Mouse (Mus musculus): ENCODE data around the gene Map3k3. TPM values are rescaled to one million over a fixed set of nuclear protein-coding genes. Genes with fewer than 3 reads are reported as not detected.

Map3k3 gene
- polyA plus RNA-seq, 1 experiment from 2014 or later, result 27.3 TPM

DNA sequence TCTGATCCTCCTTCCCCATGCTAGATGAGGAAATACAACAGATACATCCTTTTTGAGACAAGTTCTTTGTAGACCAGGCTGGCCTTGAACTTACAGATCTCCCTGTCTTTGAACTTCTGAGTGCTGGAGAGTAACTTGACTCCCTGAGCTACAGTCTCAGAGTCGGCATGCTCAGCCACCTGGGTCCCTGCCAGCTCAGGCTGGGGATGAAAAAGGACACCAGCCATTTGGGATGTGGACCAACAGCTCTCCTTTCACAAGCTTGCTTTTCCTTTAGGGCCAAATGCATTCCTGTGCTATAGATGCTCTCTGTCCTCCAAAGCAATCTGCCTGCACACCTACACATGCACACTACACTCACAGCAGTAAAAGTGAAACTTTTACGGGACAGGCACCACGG, 90.7 kb downstream of the Map3k3 start:
- Histone ChIP-seq H3K27ac (no peak overlapping the region), H3K27me3 (no peaks in the 10 kb centered on the region), H3K9ac (replicated peaks) (no peak overlapping the region), H3K4me1 (replicated peaks) (0 out of 2 replicates have a peak, but pooled peaks cover 6% of the 10 kb centered on the region), H3K36me3 (peaks cover 26% of the 10 kb centered on the region), H3K4me3 (replicated peaks) (no peak overlapping the region), H3K9me3 (no peaks in the 10 kb centered on the region), H3K4me2 (no peak overlapping the region)
- WGBS, result 46% methylated on average over 3 of the region's 3 CpGs
- no peak for ATAC-seq (ENCODE audit: insufficient number of reproducible peaks, insufficient read depth, low FRiP score, low TSS enrichment, low read depth)

DNA sequence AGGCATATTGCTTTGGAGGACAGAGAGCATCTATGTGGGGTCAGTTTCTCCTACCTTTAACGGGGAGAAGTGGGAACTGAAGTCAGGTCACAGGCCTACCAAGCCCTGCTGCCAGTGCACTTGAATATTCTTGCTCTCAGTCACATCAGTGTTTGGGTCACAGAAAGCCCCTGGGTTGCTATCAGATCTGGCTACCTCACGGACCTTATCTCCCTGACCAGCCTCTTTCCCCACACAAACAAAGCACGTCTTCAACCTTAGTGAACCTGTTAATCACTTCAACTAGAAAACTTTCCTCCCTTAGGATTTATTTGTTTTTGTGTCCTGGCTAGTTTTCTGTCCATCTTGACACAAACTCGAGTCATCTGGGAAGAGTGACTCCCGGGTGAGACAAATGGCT, 92.0 kb downstream of the Map3k3 start:
- H3K27ac ChIP-seq, result no peak overlapping the region
- WGBS, result 78% methylated on average over 5 of the region's 5 CpGs
- ATAC-seq (ENCODE audit: insufficient number of reproducible peaks, insufficient read depth, low FRiP score, low TSS enrichment, low read depth), result no peak
- H3K4me3 ChIP-seq (replicated peaks), result no peak overlapping the region
- no peaks in the 10 kb centered on the region for H3K27me3 ChIP-seq
- no peaks in the 10 kb centered on the region for H3K9me3 ChIP-seq
- H3K4me1 ChIP-seq (replicated peaks), result 0 out of 2 replicates have a peak, but pooled peaks cover 6% of the 10 kb centered on the region
- H3K4me2 ChIP-seq, result no peak overlapping the region
- peaks cover 22% of the 10 kb centered on the region for H3K36me3 ChIP-seq
- H3K9ac ChIP-seq (replicated peaks), result no peak overlapping the region

GRCm38 (mm10) chr11:106178036-106178782, 93.8 kb downstream of the Map3k3 start:
- Histone ChIP-seq H3K36me3 (peaks cover 19% of the 10 kb centered on the region), H3K27ac (no peak overlapping the region), H3K4me3 (replicated peaks) (no peak overlapping the region), H3K9ac (replicated peaks) (no peak overlapping the region), H3K4me1 (replicated peaks) (0 out of 2 replicates have a peak, but pooled peaks cover 6% of the 10 kb centered on the region), H3K9me3 (no peaks in the 10 kb centered on the region), H3K4me2 (no peak overlapping the region), H3K27me3 (no peaks in the 10 kb centered on the region)
- 77% methylated on average over 5 of the region's 5 CpGs for WGBS
- no peak for ATAC-seq (ENCODE audit: insufficient number of reproducible peaks, insufficient read depth, low FRiP score, low TSS enrichment, low read depth)

DNA sequence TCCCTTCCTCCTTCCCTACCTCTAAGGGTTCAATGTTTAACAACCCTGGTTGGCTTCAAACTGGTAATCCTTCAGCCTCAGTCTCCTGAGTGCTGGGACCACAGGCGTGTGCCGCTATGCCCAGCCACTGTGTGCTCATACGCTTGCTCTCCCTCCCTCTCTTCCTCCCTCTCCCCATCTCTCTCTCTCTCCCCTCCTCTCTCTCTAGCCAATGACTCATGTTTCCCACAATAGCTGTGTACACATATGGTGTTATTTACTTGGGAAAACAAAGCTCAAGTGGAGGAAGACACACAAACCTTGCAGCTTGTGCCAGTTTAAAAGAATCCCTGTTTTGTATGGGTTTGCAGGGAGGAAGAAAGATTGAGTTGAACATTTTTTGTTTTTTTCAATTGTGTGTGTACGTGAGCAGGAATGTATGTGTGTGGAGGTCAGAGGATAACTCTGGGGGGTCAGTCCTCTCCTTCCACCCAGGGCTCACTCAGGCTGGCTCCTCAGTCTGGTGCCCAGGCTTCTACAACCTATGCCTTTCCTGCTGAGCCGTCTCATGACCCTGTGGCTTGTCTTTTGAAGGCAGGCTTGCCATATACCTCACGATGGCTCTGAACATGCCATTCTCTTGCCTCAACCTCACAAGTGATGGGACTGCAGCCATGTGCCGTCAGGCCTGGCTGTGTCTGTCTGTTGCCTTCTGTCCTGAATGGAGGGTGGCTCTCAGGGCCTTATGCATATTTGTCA, 95.5 kb downstream of the Map3k3 start:
- Histone ChIP-seq H3K27me3 (no peaks in the 10 kb centered on the region), H3K4me1 (replicated peaks) (0 out of 2 replicates have a peak, but pooled peaks cover under 1% of the 10 kb centered on the region), H3K36me3 (peaks cover 31% of the 10 kb centered on the region), H3K4me3 (replicated peaks) (no peak overlapping the region), H3K4me2 (no peak overlapping the region), H3K9me3 (no peaks in the 10 kb centered on the region), H3K27ac (no peak overlapping the region), H3K9ac (replicated peaks) (0 out of 2 replicates have a peak overlapping the region, but pooled peaks have one; percentile 27)
- no peak for ATAC-seq (ENCODE audit: insufficient number of reproducible peaks, insufficient read depth, low FRiP score, low TSS enrichment, low read depth)
- WGBS, result 84% methylated on average over 7 of the region's 7 CpGs

DNA sequence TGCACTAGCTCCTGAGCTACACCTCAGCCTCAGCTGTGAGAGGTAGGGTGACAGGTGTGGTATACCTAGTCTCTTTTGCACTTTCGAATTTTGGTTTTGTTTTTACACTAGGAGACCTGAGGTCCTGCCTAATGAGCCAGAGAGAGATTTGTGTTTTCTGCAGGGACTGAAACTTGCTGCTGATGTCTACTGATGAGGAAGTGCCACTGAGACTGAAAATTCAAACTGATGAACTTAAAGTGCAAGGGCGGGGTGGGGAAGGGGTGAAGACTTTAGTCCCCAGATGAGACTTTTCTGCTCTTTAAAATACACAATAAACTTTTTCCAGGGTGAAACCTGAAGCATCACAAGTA, 96.0 kb downstream of the Map3k3 start:
- no peak overlapping the region for H3K4me3 ChIP-seq (replicated peaks)
- 87% methylated on average over 2 of the region's 2 CpGs for WGBS
- H3K4me2 ChIP-seq, result no peak overlapping the region
- H3K27me3 ChIP-seq, result no peaks in the 10 kb centered on the region
- H3K4me1 ChIP-seq (replicated peaks), result no peaks in the 10 kb centered on the region
- H3K36me3 ChIP-seq, result peaks cover 31% of the 10 kb centered on the region
- no peak overlapping the region for H3K9ac ChIP-seq (replicated peaks)
- no peaks in the 10 kb centered on the region for H3K9me3 ChIP-seq
- no peak for ATAC-seq (ENCODE audit: insufficient number of reproducible peaks, insufficient read depth, low FRiP score, low TSS enrichment, low read depth)
- H3K27ac ChIP-seq, result no peak overlapping the region

- H3K4me2 ChIP-seq, result no peak overlapping the region
- H3K36me3 ChIP-seq, result peaks cover 24% of the 10 kb centered on the region
- no peak overlapping the region for H3K27ac ChIP-seq
- no peak overlapping the region for H3K4me3 ChIP-seq (replicated peaks)
- H3K9me3 ChIP-seq, result no peaks in the 10 kb centered on the region
- 84% methylated on average over 4 of the region's 4 CpGs for WGBS
- no peaks in the 10 kb centered on the region for H3K27me3 ChIP-seq
- H3K4me1 ChIP-seq (replicated peaks), result peaks cover 3% of the 10 kb centered on the region
- H3K9ac ChIP-seq (replicated peaks), result no peak overlapping the region
- no peak for ATAC-seq (ENCODE audit: insufficient number of reproducible peaks, insufficient read depth, low FRiP score, low TSS enrichment, low read depth)
These were observed 102.9 kb downstream of the Map3k3 start for GRCm38 (mm10) chr11:106187326-106187725.

DNA sequence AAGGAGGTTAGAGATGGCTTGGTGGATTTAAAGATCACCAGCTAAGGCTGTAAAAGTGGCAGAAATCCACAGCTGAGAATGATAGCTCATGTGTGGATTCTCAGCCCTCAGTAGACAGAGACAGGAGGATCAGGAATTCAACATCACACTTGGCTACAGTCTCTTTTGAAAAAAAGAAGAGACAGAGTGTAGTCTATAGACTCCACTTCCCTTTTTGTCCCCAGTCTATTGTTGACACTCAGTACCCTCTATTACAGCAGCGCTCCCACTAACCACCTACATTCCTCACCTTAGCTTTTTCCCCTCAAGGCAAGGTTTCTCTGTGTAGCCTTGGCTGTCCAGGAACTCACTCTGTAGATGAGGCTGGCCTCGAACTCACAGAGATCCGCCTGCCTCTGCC, 107.3 kb downstream of the Map3k3 start:
- H3K4me2 ChIP-seq, result 0 out of 2 replicates have a peak overlapping the region, but pooled peaks have one; percentile 73
- H3K27ac ChIP-seq, result no peak overlapping the region
- ATAC-seq (ENCODE audit: insufficient number of reproducible peaks, insufficient read depth, low FRiP score, low TSS enrichment, low read depth), result no peak
- 92% methylated on average over 3 of the region's 3 CpGs for WGBS
- no peaks in the 10 kb centered on the region for H3K9me3 ChIP-seq
- no peak overlapping the region for H3K4me3 ChIP-seq (replicated peaks)
- peaks cover 11% of the 10 kb centered on the region for H3K4me1 ChIP-seq (replicated peaks)
- no peak overlapping the region for H3K9ac ChIP-seq (replicated peaks)
- H3K36me3 ChIP-seq, result peaks cover 7% of the 10 kb centered on the region
- no peaks in the 10 kb centered on the region for H3K27me3 ChIP-seq

- H3K9ac ChIP-seq (replicated peaks), result no peak overlapping the region
- WGBS, result 93% methylated on average over 5 of the region's 5 CpGs
These were observed 107.8 kb downstream of the Map3k3 start for GRCm38 (mm10) chr11:106192241-106192640.

DNA sequence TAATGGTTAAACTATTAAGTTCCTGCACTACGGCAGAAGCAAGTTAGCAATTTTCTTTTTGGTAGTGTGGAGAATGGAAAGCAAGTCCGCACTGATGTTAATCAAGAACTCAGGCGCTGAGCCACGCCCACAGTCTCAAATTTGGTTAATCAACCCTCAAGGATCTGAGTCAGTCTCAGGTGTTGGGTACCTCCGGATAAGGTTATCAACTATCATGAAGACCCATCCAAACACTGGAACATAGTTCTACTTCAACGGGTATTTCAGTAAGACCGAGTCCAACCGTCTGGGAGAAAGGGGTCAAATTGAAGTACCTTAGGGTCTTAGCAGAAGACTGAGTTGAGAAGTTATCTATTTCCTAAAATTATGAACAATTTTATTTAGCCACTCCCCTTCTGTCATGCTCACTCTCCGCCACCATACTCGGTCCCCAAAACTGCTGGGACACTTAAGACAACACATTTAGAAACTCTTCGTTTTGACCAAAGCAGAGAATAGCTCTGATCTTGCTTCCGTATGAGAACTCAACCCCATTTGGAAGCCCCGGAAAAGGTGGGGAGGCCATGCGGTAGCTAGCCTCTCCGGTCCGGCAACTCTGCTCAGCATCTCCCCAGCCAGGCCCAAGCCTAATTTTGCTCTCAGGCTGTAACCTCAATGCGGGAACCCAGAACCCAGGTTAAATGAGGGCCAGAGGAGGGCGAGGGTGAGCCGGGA, 108.4 kb downstream of the Map3k3 start:
- Histone ChIP-seq H3K9ac (replicated peaks) (peak overlapping the region; percentile 76), H3K27me3 (no peaks in the 10 kb centered on the region), H3K27ac (peak overlapping the region; percentile 85), H3K4me3 (replicated peaks) (peak overlapping the region; percentile 72), H3K4me2 (peak overlapping the region; percentile 73), H3K9me3 (no peaks in the 10 kb centered on the region), H3K36me3 (peaks cover 17% of the 10 kb centered on the region), H3K4me1 (replicated peaks) (peaks cover 11% of the 10 kb centered on the region)
- ATAC-seq (ENCODE audit: insufficient number of reproducible peaks, insufficient read depth, low FRiP score, low TSS enrichment, low read depth), result peak; percentile 16; the same call in 1 of the 2 replicates
- 13% methylated on average over 19 of the region's 19 CpGs for WGBS

More at GRCm38 (mm10) chr11:106192241-106192640, 107.8 kb downstream of the Map3k3 start:
- Histone ChIP-seq H3K9me3 (no peaks in the 10 kb centered on the region), H3K4me3 (replicated peaks) (peak overlapping the region; percentile 72), H3K4me1 (replicated peaks) (peaks cover 11% of the 10 kb centered on the region), H3K36me3 (peaks cover 12% of the 10 kb centered on the region), H3K27me3 (no peaks in the 10 kb centered on the region), H3K4me2 (peak overlapping the region; percentile 73), H3K27ac (no peak overlapping the region)
- ATAC-seq (ENCODE audit: insufficient number of reproducible peaks, insufficient read depth, low FRiP score, low TSS enrichment, low read depth), result no peak

DNA sequence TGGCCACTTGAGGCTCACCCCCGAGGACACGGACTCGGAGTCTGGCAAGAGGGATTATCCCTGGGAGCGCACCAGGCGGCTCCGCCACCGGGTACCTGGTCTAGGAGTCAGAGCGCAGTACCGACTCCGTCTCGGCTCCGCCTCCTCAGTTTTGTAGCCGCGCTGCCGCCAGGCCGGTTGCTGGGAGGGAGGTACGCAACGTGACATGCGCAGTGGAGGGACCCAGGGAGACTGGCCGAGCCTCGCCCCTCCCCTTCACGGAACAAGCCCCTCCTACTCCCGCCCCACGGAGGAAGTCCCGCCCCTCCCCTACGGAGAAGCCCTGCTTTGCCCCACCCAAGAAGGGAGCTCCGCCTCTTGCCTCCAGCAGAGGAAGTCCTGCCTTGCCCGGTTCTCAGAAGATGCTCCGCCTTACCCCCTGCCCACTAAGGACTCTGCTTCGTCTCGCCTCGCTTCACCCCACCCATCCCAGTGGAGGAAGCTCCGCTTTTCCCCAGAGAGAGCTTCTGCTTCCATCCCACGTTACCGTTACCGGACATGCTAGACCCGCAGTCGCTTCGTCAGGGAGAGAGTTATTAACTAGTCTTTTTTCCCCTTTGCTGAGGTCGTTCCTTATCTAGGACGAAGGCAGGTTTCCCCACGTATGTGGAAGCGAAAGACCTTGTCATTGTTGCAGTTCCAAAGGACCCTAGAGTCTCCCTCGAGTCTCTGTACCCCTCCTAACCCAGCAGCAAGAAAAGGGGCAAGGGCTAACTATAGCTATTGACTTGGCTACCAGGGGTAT, 109.2 kb downstream of the Map3k3 start:
- peaks cover 11% of the 10 kb centered on the region for H3K4me1 ChIP-seq (replicated peaks)
- under 1% methylated on average over 43 of the region's 44 CpGs for WGBS
- peak overlapping the region; percentile 72 for H3K4me3 ChIP-seq (replicated peaks)
- peak overlapping the region; percentile 76 for H3K9ac ChIP-seq (replicated peaks)
- H3K36me3 ChIP-seq, result peaks cover 25% of the 10 kb centered on the region
- ATAC-seq (ENCODE audit: insufficient number of reproducible peaks, insufficient read depth, low FRiP score, low TSS enrichment, low read depth), result peak; percentile 97
- peak overlapping the region; percentile 85 for H3K27ac ChIP-seq
- peak overlapping the region; percentile 73 for H3K4me2 ChIP-seq
- no peaks in the 10 kb centered on the region for H3K9me3 ChIP-seq
- no peaks in the 10 kb centered on the region for H3K27me3 ChIP-seq
